Mouse (Mus musculus) lung, embryonic 14.5 days (tissue): ENCODE measurements around the gene Krt20. TPM values are rescaled to one million over a fixed set of nuclear protein-coding genes. Genes with fewer than 3 reads are reported as not detected.
A peak's percentile ranks its signal among the peaks of the same experiment; 100 is the strongest.

Experiments
- ATAC-seq: fragments of 200-750 bp; cut with Nextera tagmentation; 2 replicates; pipeline ENCODE4 v1.8.0; 2017; ENCODE audit warnings: mild to moderate bottlenecking, moderate TSS enrichment, moderate library complexity; ENCODE audit not compliant: insufficient read depth
- DNase-seq: peaks from one replicate; pipeline ENCODE4 v3.0.0-alpha.2; 2015
- H3K27ac ChIP-seq: fragments of 300-500 bp; sonication (generic); 2 replicates; pipeline ENCODE4 v1.5.1; 2014; ENCODE audit warnings: low read depth, mild to moderate bottlenecking, moderate library complexity
- H3K27me3 ChIP-seq: fragments of 300-500 bp; sonication (generic); 2 replicates; pipeline ENCODE4 v1.6.1; 2014; ENCODE audit warnings: low read length, control low read depth; ENCODE audit not compliant: insufficient read depth
- H3K36me3 ChIP-seq: fragments of 300-500 bp; sonication (generic); 2 replicates; pipeline ENCODE4 v1.6.1; 2014; ENCODE audit warnings: control low read depth; ENCODE audit not compliant: insufficient read depth
- H3K4me1 ChIP-seq: fragments of 300-500 bp; sonication (generic); 2 replicates; pipeline ENCODE4 v1.6.1; 2014; ENCODE audit warnings: antibody characterized with exemption, control low read depth; ENCODE audit not compliant: insufficient read depth
- H3K4me2 ChIP-seq: fragments of 300-500 bp; sonication (generic); 2 replicates; pipeline ENCODE4 v1.6.1; 2014; ENCODE audit warnings: mild to moderate bottlenecking
- H3K4me3 ChIP-seq: fragments of 300-500 bp; sonication (generic); 2 replicates; pipeline ENCODE4 v1.5.1; 2014; ENCODE audit warnings: low read depth, low read length
- H3K9ac ChIP-seq: fragments of 300-500 bp; sonication (generic); 2 replicates; pipeline ENCODE4 v1.6.1; 2014
- H3K9me3 ChIP-seq: fragments of 300-500 bp; sonication (generic); 2 replicates; pipeline ENCODE4 v1.6.1; 2016; ENCODE audit warnings: low read depth, low read length, control low read depth
- CTCF ChIP-seq: IDR thresholded peaks from 2 replicates; pipeline ENCODE4 v1.5.1; 2016; ENCODE audit warnings: antibody characterized with exemption, low read depth
- WGBS: fragments of 180-500 bp; shearing (Covaris S2); extraction: QIAGEN DNeasy Blood & Tissue Kit; methylation state at CpG from one replicate; pipeline ENCODE4 v1.1.7; 2014; 5-methylcytosine and 5-hydroxymethylcytosine counted together
- polyA plus RNA-seq: library from polyadenylated mRNA; unstranded; fragments of >200 nt; fragmentation: Nextera tagmentation; extraction: Ambion mirVana; gene quantifications from 2 replicates; pipeline ENCODE4 v1.2.1, GENCODE M21; 2014

Krt20 gene
- polyA plus RNA-seq, 1 experiment from 2014 or later: 0.42 TPM

DNA sequence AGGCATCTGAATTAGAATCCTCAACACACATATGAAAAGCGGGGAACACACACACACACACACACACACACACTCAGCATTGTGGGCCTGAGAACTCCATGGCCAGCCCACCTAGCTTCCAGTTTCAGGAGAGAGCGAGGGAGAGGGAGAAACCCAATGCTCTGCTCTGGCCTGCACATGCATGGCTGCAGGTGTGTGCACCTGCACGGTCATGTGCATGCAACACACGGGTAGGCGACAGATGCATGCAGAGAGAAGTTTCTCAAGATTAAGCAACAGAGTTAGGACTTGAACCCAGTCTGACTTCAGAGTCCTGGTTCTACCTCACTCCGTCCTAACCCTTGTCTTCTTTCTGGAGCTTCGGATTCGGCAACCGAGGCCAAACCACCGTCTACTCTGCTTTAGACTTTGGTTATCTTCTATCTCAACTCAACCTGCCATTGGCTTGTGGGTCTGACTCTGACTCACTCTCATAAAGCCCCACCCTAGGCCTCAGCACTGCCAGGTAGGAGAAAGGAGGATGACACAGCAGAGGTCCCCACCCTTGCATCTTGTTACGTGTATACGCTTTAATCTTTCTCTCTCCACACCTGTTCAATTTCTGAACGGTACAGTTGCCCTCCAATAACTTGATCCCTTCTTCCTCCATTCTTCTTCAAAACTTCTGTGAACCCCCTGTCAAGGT is 23.3 kb downstream of the Krt20 start:
- H3K9ac ChIP-seq: no peak overlapping the region
- H3K4me1 ChIP-seq: no peaks in the 10 kb centered on the region
- DNase-seq (no peak), ATAC-seq (no peak)
- no peak overlapping the region for H3K4me2 ChIP-seq
- H3K4me3 ChIP-seq: no peak overlapping the region
- 87% methylated on average over 13 of the region's 13 CpGs for WGBS
- H3K9me3 ChIP-seq: no peaks in the 10 kb centered on the region
- H3K27ac ChIP-seq: no peak overlapping the region
- H3K36me3 ChIP-seq: no peaks in the 10 kb centered on the region
- H3K27me3 ChIP-seq: no peaks in the 10 kb centered on the region
- TF ChIP-seq CTCF: no peak

GRCm38 (mm10) chr11:99413247-99413646 is 24.7 kb downstream of the Krt20 start:
- Histone ChIP-seq H3K9me3 (no peaks in the 10 kb centered on the region), H3K4me2 (no peak overlapping the region), H3K4me1 (no peaks in the 10 kb centered on the region), H3K9ac (no peak overlapping the region), H3K4me3 (no peak overlapping the region), H3K27ac (no peak overlapping the region), H3K36me3 (no peaks in the 10 kb centered on the region), H3K27me3 (no peaks in the 10 kb centered on the region)
- ATAC-seq (no peak), DNase-seq (peak; percentile 73)
- peak; percentile 75 for TF ChIP-seq CTCF
- WGBS: 19% methylated on average over 6 of the region's 6 CpGs

DNA sequence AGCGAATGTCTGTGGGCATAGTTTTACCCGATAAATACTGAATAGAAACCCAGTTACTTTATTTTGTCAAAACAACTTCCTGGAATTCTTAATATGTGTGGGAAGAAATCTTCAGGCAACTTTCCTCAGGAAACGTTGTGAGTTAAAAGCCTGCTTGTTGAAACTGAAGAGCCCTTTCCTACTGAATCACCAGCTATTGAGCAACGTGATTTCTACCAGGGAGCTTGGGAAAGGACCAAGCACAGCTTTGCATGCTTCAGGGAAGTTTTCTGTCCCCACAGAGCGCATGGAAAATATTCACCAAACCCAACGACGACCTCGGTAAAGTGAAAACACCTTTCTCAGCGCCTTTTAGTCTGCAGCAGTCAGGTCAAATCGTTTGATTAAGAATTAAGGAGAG is 31.8 kb downstream of the Krt20 start:
- ATAC-seq: no peak
- no peaks in the 10 kb centered on the region for H3K27me3 ChIP-seq
- TF ChIP-seq CTCF: no peak
- H3K9me3 ChIP-seq: no peaks in the 10 kb centered on the region
- H3K4me1 ChIP-seq: no peaks in the 10 kb centered on the region
- no peak overlapping the region for H3K4me3 ChIP-seq
- DNase-seq: no peak
- no peak overlapping the region for H3K9ac ChIP-seq
- no peak overlapping the region for H3K27ac ChIP-seq
- H3K36me3 ChIP-seq: no peaks in the 10 kb centered on the region
- H3K4me2 ChIP-seq: no peak overlapping the region
- 60% methylated on average over 10 of the region's 10 CpGs for WGBS

- Histone ChIP-seq H3K27ac (no peak overlapping the region), H3K4me3 (no peak overlapping the region), H3K4me1 (no peaks in the 10 kb centered on the region), H3K36me3 (no peaks in the 10 kb centered on the region), H3K9ac (no peak overlapping the region), H3K27me3 (no peaks in the 10 kb centered on the region), H3K9me3 (no peaks in the 10 kb centered on the region), H3K4me2 (no peak overlapping the region)
- 81% methylated on average over 13 of the region's 13 CpGs for WGBS
- DNase-seq: no peak
- ATAC-seq: no peak
- no peak for TF ChIP-seq CTCF
These were observed 37.9 kb downstream of the Krt20 start for GRCm38 (mm10) chr11:99399956-99400549.

DNA sequence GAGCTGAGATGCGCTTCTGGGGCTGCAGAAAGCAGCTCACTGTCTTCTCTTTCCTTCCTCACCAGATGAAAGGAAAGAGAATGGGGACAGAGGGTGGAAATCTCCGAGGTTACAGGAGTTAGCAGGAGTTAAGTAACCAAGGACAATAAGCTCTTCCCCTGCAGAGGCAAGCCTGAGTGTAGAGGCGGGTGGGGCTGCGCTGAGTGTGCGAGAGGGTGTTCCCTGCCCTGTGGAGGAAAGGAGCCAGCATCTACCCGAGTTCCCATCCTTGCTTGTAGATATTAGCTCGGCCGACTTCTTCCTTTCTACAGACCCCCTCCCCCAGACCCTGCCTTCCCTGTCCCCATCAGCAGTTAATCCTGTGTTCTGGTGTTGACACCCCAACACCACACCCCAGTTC is 39.1 kb downstream of the Krt20 start:
- Histone ChIP-seq H3K4me1 (no peaks in the 10 kb centered on the region), H3K36me3 (no peaks in the 10 kb centered on the region), H3K27ac (no peak overlapping the region), H3K27me3 (no peaks in the 10 kb centered on the region), H3K4me3 (no peak overlapping the region), H3K9me3 (no peaks in the 10 kb centered on the region), H3K4me2 (no peak overlapping the region), H3K9ac (no peak overlapping the region)
- no peak for TF ChIP-seq CTCF
- DNase-seq: no peak
- WGBS: 53% methylated on average over 8 of the region's 8 CpGs
- no peak for ATAC-seq

DNA sequence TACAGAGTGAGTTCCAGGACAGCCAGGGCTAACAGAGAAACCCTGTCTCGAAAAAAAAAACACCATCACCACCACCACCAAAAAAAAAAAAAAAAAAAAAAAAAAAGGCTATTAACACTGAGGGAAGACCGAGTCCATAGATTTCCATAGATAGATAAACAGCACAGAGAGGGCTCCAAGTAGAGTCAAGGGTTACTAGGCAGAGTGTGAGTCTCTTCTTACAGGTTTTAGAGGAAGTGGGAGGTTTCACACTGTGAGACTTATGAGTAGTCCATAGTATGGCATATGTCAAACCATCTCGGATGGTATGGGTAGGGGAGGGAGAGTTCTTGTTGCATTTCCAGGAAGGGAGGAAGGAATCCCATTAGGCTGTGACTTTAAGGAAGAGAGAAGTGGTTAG is 39.9 kb downstream of the Krt20 start:
- Histone ChIP-seq H3K9ac (no peak overlapping the region), H3K4me3 (no peak overlapping the region), H3K36me3 (no peaks in the 10 kb centered on the region), H3K27me3 (no peaks in the 10 kb centered on the region), H3K4me2 (no peak overlapping the region), H3K27ac (no peak overlapping the region), H3K9me3 (no peaks in the 10 kb centered on the region), H3K4me1 (no peaks in the 10 kb centered on the region)
- 59% methylated on average over 3 of the region's 3 CpGs for WGBS
- TF ChIP-seq CTCF: no peak
- DNase-seq (no peak), ATAC-seq (no peak)

DNA sequence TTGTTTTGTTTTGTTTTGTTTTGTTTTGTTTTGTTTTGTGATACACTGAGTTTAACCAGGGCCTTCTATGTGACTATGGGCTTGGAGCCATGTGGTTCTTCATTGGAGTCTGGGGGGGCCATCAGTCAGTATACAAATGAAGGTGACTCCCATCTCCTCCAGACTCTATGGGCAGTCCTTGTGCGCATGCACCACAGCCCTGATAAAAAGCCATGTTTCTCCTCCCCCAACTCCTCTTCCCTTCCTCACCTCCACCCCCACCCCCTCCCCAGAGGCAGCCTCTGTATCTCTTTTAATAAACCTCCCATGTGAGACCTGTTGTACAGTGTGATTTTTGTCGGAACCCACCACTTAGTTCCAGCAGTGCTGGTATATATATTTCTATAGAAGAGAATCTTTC is 41.3 kb downstream of the Krt20 start:
- Histone ChIP-seq H3K36me3 (no peaks in the 10 kb centered on the region), H3K4me1 (no peaks in the 10 kb centered on the region), H3K27me3 (no peaks in the 10 kb centered on the region), H3K4me3 (no peak overlapping the region), H3K9me3 (no peaks in the 10 kb centered on the region), H3K9ac (no peak overlapping the region), H3K27ac (no peak overlapping the region), H3K4me2 (no peak overlapping the region)
- DNase-seq: no peak
- TF ChIP-seq CTCF: no peak
- no peak for ATAC-seq
- WGBS: 80% methylated on average over 2 of the region's 2 CpGs
